Mouse (Mus musculus): Measurements from ENCODE around the gene Rbm47.

DNA sequence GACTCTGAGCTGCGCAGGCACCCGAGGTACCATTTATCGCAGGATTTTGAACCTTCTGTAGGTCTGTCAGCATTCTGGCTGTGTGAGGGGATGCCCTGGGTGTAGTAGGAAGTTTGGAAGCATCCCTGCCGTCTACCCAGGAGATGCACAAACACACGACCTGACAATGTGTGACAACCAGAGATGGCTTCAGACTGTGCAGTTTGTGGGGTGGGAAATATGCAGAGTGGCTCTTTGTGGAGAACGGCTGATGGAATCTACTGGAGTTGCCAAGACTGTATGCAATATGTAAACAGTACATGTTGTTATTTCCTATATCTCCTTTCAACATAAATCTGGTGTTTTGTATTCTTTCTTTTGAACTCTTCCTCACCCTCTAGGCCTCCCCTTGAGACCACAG, 135.9 kb downstream of the Rbm47 start:
- TF ChIP-seq EP300 (IDR thresholded peaks at IDR 0.05) (no peak), CTCF (IDR thresholded peaks at IDR 0.05) (no peak)

All from lung, postnatal 0 days (tissue).